Mouse (Mus musculus) heart, adult 9 months (tissue): ENCODE data around the gene Rps2.

Source experiments
- DNase-seq, 2 experiments: peaks; one replicate each; pipeline ENCODE4 v3.0.0; 2022; ENCODE audit warnings: low spot score in 2 of 2

Gene Rps2

GRCm38 (mm10) chr17:24732233-24732935 is 14.5 kb downstream of the Rps2 start:
- DNase-seq, result peak; percentile 62 to 79

GRCm38 (mm10) chr17:24733434-24734050 is 15.6 kb downstream of the Rps2 start:
- no peak for DNase-seq

- no peak for DNase-seq
Observed at GRCm38 (mm10) chr17:24734513-24734912, 16.6 kb downstream of the Rps2 start.

- no peak for DNase-seq
Observed at GRCm38 (mm10) chr17:24735446-24735845, 17.5 kb downstream of the Rps2 start.

- DNase-seq, result peak; percentile 99
Observed at GRCm38 (mm10) chr17:24736330-24737051, 18.6 kb downstream of the Rps2 start, which contains the start of gene Msrb1. Msrb1 (plus strand) TSS chr17:24736642.

GRCm38 (mm10) chr17:24737135-24737810 is 19.4 kb downstream of the Rps2 start:
- DNase-seq, result no peak

- DNase-seq, result no peak
Observed at GRCm38 (mm10) chr17:24738238-24738637, 20.3 kb downstream of the Rps2 start.

GRCm38 (mm10) chr17:24739926-24740325 is 22.0 kb downstream of the Rps2 start:
- no peak for DNase-seq

GRCm38 (mm10) chr17:24742307-24742706 is 24.4 kb downstream of the Rps2 start:
- no peak for DNase-seq

- DNase-seq, result no peak
Observed at GRCm38 (mm10) chr17:24743896-24744295, 26.0 kb downstream of the Rps2 start.

- no peak for DNase-seq
Observed at GRCm38 (mm10) chr17:24744381-24744780, 26.5 kb downstream of the Rps2 start.

GRCm38 (mm10) chr17:24745526-24746497 is 27.9 kb downstream of the Rps2 start:
- DNase-seq, result peak; percentile 50 to 78

- DNase-seq, result no peak
Observed at GRCm38 (mm10) chr17:24746986-24747385, 29.1 kb downstream of the Rps2 start.

GRCm38 (mm10) chr17:24751528-24751927 is 33.6 kb downstream of the Rps2 start:
- DNase-seq, result no peak

- DNase-seq, result no peak
Observed at GRCm38 (mm10) chr17:24752415-24753394, 34.8 kb downstream of the Rps2 start, which contains the start of gene Hs3st6. Hs3st6 (plus strand) TSS chr17:24752988.

- DNase-seq, result no peak
Observed at GRCm38 (mm10) chr17:24757394-24757793, 39.5 kb downstream of the Rps2 start.

GRCm38 (mm10) chr17:24761121-24761520 is 43.2 kb downstream of the Rps2 start:
- DNase-seq, result no peak

- DNase-seq, result no peak
Observed at GRCm38 (mm10) chr17:24765016-24765905, 47.3 kb downstream of the Rps2 start.
